Mouse (Mus musculus): ENCODE measurements around the gene Hspa1b.

The Hspa1b gene

DNA sequence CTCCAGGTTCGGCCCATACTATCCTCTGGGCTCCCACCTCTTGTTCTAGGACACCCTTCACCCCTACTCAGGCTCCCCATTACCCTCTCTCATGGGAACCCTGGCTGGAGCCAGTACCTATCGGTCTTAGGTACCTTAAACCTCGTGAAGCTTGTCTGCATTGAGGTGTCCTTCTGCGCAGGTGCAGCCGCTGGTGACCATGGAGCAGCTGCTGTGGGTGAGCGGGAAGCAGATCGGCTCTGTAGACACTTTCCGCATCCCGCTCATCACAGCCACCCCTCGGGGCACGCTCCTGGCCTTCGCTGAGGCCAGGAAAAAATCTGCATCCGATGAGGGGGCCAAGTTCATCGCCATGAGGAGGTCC, 27.3 kb downstream of the Hspa1b start:
- CTCF ChIA-PET: no interaction called here

DNA sequence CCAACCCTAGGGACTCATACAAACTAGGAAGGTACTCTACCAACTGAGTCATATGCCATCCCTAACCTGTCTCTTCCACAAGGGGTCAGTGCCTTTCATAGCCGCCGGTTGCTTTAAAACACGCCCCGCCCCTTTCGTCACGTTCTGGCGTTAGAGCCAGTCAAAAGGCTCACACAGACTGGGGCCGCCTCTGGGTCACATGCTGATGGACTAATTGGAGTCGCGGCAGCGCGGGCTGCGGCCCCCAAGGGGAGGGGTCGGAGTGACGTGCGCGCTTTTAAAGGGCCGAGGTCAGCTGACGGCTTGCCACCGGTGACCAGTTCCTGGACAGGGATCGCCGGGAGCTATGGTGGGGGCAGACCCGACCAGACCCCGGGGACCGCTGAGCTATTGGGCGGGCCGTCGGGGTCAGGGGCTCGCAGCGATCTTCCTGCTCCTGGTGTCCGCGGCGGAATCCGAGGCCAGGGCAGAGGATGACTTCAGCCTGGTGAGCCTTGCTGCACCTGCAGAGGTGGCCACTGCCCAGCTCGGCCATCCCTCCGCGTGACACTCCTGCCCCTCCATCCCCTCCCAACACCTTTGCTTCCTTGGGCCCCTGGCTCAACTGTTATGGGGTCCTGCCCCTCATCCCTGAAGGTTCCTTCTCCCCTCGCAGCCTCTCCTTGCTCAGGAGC, 27.8 kb downstream of the Hspa1b start, which contains the start of gene Neu1:
Gene Neu1 (plus strand): TSS at position 193 of the 674 bp plus-strand sequence.
- CTCF ChIA-PET: interaction anchor here (0.7 kb wide), 1 partner anchor 17 kb away, joined by 3 read pairs; no protein-coding TSS in a partner anchor

DNA sequence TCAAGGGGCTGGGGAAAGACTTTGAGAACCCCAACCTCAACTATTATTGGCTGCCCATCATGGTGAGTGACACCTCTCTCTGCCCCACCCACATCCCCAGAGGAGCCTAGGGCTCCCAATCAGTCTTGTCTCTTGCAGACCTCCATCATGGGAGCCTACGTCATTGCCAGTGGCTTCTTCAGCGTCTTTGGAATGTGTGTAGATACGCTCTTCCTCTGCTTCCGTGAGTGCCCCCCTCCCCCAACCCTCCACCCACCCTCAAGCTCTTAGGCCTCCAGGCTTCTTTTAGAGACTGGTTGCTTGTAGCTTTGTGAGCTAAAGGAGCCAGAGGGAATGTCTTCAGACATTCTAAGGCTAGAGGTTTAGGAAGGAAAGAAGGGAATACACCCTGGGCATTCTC, 30.2 kb downstream of the Hspa1b start:
- CTCF ChIA-PET: no interaction called here

DNA sequence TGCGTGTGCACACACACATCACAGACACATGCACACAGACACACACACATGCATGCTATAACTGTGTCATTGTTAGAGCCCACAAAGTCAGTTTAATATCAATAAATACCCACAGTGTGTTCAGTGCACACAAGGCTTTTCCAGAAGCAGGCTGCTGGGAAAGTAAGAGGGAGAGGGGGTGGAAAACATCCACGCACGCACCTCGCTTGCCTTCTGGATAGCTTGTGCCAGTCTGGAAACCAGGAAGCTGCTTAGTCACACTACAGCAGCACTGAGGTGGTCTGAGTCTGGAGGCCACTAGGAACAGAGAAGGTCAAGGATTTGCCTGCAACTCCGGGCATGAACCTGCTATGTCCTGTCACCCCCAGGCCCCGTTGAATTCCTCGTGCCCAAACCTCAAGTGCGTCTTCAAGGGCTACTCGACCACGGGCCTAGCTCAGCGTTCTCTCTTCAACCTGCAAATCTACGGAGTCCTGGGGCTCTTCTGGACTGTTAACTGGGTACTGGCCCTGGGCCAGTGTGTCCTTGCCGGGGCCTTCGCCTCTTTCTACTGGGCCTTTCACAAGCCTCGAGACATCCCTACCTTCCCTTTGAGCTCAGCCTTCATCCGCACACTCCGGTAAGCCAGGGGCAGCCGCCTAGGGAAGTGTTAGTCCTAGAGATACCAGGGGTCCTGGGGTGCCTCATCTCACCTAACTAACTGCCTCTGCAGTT, 31.6 kb downstream of the Hspa1b start:
- CTCF ChIA-PET: no interaction called here

DNA sequence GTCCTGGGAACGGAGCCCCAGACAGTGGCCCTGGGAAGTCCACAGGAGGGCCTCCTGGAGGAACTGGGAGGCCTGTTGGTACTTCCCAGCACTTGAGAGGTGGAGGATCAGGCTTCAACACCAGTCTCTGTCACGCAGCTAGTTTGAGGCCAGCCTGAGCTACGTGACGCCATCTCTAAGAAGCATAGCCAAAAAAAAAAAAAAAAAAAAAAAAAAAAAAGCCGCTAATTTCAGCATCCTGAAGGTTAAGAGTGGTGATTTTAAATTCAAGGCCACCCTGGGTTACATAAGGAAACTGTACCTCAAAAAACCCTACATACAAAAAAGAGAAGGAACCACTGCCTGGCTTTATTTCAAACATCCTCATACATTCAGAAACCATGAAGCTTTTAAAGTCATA, 34.8 kb downstream of the Hspa1b start:
- CTCF ChIA-PET: interaction anchor here (0.6 to 1.0 kb wide), 4 partner anchors 8 to 279 kb away, joined by 3 to 5 read pairs (median 3); no protein-coding TSS in a partner anchor

DNA sequence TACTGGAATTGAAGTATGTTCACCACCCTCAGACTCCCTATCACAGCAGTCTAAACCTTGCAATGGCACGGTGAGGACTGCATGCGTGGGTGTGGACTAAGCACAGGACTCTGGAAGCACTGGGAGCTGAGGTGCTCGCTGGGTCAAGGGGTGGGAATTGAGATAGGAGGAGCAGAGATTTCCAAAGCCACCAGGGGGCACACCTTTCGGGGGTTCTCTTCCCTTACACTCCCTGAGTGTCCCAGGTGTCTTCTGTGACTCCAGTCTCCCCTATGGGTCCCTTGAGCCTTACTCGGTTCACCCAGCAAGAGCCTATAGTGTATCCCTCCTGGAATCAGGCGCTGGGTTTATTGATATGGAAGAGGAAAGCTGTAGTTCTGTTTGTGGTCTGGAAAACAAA, 36.1 kb downstream of the Hspa1b start:
- CTCF ChIA-PET: no interaction called here

DNA sequence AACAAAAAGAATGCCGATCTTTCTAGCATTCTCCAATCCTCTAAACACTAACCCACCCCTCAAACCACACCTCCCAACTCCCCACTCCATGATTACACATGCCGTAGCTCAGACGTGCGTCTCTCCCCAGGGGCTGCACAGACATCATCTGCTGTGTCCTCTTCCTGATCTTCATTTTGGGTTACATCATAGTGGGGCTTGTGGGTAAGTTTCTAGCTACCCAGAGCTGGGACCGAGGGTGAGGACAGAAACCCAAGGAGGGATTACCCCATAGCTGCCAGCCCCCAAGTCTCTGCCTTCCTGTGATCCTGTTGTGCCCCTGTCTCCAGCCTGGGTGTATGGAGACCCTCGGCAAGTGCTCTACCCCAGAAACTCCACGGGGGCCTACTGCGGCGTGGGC, 41.9 kb downstream of the Hspa1b start:
- CTCF ChIA-PET: no interaction called here

DNA sequence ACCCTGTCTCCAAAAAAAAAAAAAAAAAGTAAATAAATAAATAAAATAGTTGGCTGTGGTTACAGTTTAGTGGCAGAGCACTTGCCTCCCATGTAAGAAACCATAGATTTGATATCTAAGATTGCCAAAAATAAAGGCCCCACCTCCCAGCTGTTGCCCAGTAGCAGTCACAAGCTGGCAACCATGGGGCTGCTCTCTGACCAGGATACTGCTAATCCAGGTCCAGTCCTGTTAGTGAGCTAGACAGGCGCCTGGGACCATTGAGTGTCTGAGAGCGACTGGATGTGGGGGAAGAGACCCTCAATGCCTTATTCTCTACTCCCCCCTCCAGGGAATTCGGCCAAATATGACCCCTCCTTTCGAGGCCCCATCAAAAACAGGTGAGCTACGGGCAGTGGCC, 42.7 kb downstream of the Hspa1b start:
- CTCF ChIA-PET: interaction anchor here (0.5 to 1.2 kb wide), 2 partner anchors 8 to 46 kb away, joined by 3 to 9 read pairs; no protein-coding TSS in a partner anchor

DNA sequence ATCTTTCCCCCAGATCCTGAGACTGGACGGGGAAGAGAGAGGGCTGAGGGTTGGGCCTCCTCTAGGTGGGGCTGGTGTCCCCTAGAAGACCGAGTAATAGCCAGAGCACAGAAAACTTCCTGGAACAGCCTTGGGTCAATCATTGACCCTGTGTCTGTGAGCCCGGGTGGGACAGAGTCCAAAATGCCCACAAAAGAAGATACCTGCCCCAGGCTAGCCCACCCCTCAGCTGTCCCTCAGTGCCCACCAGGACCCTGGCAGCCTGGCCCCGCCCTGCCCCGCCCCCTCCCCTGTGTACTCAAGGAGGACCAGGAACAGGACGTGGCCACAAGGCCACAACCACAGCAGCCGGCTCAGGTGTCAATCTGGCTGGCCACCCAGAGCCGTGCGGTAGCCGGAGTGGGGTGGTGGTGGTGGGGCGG, 43.6 kb downstream of the Hspa1b start:
- CTCF ChIA-PET: interaction anchor here (1.2 kb wide), 1 partner anchor 9 kb away, joined by 3 read pairs; no protein-coding TSS in a partner anchor

DNA sequence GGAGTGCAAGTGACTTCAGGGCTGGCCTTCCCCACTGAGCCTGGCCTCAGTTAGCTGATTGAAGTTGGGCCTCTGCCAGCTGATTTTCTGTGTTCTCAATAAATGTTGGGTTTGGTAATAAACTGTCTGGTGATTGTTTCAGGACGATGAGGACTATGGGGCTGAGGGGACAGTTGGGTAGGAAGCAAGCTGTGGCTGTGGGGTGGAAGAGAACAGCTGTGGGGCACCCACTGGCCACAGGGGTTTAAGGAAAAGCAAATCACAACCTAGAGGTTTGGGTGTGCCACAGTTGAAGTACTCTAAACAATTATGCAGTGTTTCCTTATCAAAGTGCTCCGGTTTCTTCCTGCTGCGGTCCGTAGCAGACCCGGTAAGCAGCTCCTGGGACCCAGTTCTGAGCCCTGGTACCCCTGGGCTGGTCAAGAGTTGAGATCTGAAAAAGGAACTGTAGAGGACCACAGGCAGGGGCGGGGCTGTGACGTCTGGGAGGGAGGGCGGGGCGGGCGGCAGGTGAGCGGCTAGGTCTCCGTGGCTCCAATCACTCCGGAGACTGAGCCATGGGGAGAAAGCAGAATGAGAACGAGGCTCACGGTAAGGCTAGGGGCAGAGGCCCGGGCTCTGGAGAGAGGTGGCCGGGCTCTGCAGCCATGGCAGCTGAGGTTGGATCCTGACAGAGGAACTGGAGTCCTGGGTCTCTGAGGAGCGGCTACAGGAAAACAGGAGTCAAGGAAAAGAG, 44.9 kb downstream of the Hspa1b start, which contains the start of gene Slc44a4:
Gene Slc44a4 (plus strand): TSS at position 537 of the 736 bp plus-strand sequence.
- CTCF ChIA-PET: no interaction called here

DNA sequence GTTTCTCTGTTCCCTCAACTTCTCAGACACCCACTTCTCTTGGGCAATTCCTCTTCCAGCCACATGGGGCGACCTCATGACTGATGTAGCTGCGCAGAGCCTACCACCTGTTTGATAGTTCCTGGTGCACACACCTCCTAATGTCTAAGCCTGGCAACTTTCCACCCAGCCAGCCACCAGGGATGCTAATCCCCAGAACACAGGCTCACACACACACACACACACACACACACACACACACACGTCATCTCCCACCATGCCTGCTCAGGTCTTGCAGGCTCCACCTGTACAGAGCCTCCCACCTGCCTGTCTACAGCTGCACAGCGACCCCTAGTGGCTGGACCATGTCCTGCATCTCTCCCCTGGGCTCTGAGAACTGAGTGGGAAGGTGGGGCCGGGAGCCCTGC, 47.1 kb downstream of the Hspa1b start:
- CTCF ChIA-PET: interaction anchor here (0.6 to 1.8 kb wide), 4 partner anchors 14 to 1194 kb away, joined by 3 to 7 read pairs (median 4); partner anchors contain the start of genes C2 and Cfb

DNA sequence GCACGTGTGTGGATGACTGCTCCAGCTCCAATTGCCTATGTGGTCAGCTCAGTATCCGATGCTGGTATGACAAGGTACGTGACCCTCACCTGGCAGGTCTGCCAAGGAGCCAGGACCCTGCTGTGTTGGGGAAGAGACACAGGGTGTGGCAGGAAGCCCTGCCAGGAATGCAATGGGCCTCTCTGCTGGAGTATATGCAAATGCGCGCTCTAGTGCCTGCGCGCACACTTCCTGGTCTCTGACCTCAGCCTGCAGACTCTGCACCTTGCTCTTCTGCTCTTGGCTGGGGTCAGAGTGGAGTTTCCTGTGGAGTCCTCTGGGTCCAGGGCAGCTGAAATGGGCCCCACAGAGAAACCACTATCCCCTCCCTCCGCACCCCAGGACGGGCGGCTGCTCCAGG, 48.1 kb downstream of the Hspa1b start:
- CTCF ChIA-PET: interaction anchor here (0.5 to 1.8 kb wide), 2 partner anchors 32 to 54 kb away, joined by 3 to 7 read pairs; no protein-coding TSS in a partner anchor

Measured in spleen, embryonic (tissue).